Mouse (Mus musculus) lung, embryonic 15.5 days (tissue): ENCODE results near the gene Cpeb4. TPM values are rescaled to one million over a fixed set of nuclear protein-coding genes. Genes with fewer than 3 reads are reported as not detected.
"Not testable (repeated sequence)": the region's sequence is repeated elsewhere in the genome, so short reads cannot be mapped to it uniquely, and the experiment has no call there.

ENCODE experiments used
- ATAC-seq: fragments of 200-750 bp; cut with Nextera tagmentation; 2 replicates; pipeline ENCODE4 v1.8.0; 2017; ENCODE audit warnings: moderate number of reproducible peaks, borderline replicate concordance; ENCODE audit not compliant: low FRiP score, low TSS enrichment; ENCODE audit errors: extremely low read depth
- H3K27ac ChIP-seq: fragments of 300-500 bp; sonication (generic); 2 replicates; pipeline ENCODE4 v1.5.1; 2015; ENCODE audit warnings: moderate library complexity, mild to moderate bottlenecking, inconsistent platforms
- H3K27me3 ChIP-seq: fragments of 300-500 bp; sonication (generic); 2 replicates; pipeline ENCODE4 v1.6.1; 2015; ENCODE audit warnings: inconsistent platforms
- H3K36me3 ChIP-seq: fragments of 300-500 bp; sonication (generic); 2 replicates; pipeline ENCODE4 v1.6.1; 2015; ENCODE audit warnings: inconsistent platforms
- H3K4me1 ChIP-seq: fragments of 300-500 bp; sonication (generic); 2 replicates; pipeline ENCODE4 v1.6.1; 2015; ENCODE audit warnings: inconsistent platforms
- H3K4me2 ChIP-seq: fragments of 300-500 bp; sonication (generic); 2 replicates; pipeline ENCODE4 v1.6.1; 2015; ENCODE audit warnings: inconsistent platforms, mild to moderate bottlenecking, moderate library complexity
- H3K4me3 ChIP-seq: fragments of 300-500 bp; sonication (generic); 2 replicates; pipeline ENCODE4 v1.5.1; 2015; ENCODE audit warnings: mild to moderate bottlenecking, inconsistent platforms
- H3K9ac ChIP-seq: fragments of 300-500 bp; sonication (generic); 2 replicates; pipeline ENCODE4 v1.6.1; 2015; ENCODE audit warnings: inconsistent platforms
- H3K9me3 ChIP-seq: fragments of 300-500 bp; sonication (generic); 2 replicates; pipeline ENCODE4 v1.6.1; 2016; ENCODE audit warnings: inconsistent platforms
- WGBS: fragments of 180-500 bp; shearing (Covaris S2); methylation state at CpG from one replicate; pipeline ENCODE4 v1.1.7; 2015; 5-methylcytosine and 5-hydroxymethylcytosine counted together
- polyA plus RNA-seq: library from polyadenylated mRNA; unstranded; fragments of >200 nt; fragmentation: Nextera tagmentation; extraction: Ambion mirVana; gene quantifications from 2 replicates; pipeline ENCODE4 v1.2.1, GENCODE M21; 2015

Gene Cpeb4
- polyA plus RNA-seq, 1 experiment from 2014 or later = 3.3 TPM

DNA sequence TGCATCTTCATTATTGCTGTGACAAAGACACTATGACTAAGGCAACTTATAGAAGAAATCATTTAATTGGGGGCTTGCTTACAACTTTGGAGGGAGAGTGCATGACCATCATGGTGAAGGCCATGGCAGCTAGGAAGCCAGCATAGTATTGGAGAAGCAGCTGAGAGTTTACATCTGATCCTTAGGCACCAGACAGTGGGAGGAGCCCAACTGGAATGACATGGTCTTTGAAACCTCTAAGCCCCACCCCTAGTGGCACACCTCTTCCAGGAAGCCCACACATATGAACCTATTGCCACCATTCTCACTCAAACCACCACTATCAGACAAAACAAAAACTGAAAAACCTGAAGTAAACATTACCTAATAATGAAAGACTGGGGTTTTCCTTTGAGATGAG is 88.1 kb downstream of the Cpeb4 start:
- no peaks in the 10 kb centered on the region for H3K4me1 ChIP-seq
- H3K36me3 ChIP-seq = no peaks in the 10 kb centered on the region
- no peaks in the 10 kb centered on the region for H3K27me3 ChIP-seq
- no peaks in the 10 kb centered on the region for H3K9me3 ChIP-seq
- H3K27ac ChIP-seq = no peak overlapping the region
- H3K9ac ChIP-seq = no peak overlapping the region
- no peak for ATAC-seq
- no peak overlapping the region for H3K4me3 ChIP-seq
- no peak overlapping the region for H3K4me2 ChIP-seq

DNA sequence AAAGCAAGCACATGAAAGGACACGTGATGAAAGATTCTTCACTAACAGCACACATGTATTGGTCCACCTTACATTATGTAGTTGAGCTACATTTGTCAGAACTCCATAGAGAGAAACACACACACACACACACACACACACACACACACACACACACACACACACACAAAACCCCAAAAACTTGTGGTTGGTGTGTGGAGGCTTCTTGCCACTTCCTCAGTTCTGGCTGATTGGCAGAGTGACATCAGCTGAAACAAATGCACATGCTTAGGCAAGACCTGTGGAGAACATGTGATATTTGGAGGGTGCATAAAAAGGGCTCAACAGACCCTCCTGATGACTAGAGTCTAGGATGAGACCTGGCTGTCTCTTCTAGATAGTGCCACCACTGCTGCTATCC is 92.0 kb downstream of the Cpeb4 start:
- Histone ChIP-seq H3K27me3 (no peaks in the 10 kb centered on the region), H3K4me3 (no peak overlapping the region), H3K27ac (no peak overlapping the region), H3K9me3 (no peaks in the 10 kb centered on the region), H3K9ac (no peak overlapping the region), H3K4me1 (no peaks in the 10 kb centered on the region), H3K4me2 (no peak overlapping the region), H3K36me3 (no peaks in the 10 kb centered on the region)
- no peak for ATAC-seq
- 86% methylated on average over 1 of the region's 1 CpGs for WGBS

DNA sequence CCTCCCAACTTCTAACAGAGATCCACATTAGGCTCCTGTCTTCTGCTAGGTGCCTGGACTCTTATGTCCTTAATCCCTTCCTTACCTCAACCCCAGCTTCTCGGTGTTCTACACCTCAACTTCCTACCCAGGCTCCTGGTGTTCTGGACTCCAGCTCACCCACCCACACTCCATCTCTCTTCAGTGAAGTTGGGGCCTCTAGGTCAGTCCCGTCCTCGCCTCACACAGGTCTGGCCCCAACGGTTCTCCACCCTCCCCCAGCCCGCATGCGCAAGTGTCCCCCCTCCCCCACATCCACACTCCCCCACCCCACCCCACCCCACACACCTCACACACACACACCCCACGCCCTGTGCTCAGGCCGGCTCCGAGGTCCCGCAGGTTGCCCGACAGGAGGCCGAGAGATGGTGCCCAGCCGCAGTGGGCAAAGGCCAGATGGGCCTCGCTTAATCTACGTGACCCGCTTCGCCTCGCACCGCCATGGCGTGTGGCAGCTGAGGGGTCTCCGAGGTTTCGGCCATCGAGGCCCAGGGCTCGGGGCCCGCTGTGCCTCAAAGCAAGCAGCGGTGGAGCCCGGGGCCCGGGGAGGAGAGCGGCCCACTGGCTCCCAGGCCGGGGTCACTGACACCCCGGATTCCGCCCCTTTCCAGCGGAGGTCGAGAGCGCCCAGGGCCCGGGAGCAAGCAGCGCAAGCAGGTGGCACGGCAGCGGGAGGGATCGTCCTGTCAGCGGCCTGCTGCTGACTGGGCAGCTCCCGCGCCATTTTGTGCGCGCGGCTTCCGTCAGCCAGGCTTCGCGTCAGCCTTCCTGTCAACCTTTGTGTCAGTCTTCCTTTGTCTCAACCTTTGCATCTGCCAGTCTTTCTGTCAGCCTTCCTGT is 93.5 kb downstream of the Cpeb4 start, which contains the start of gene 4930524B15Rik:
Gene 4930524B15Rik, plus strand, starts transcription at position 337 of the 879 bp plus-strand sequence.
- H3K36me3 ChIP-seq = no peaks in the 10 kb centered on the region
- no peaks in the 10 kb centered on the region for H3K9me3 ChIP-seq
- H3K4me1 ChIP-seq = no peaks in the 10 kb centered on the region
- no peaks in the 10 kb centered on the region; the same call in 1 of the 2 replicates for H3K27me3 ChIP-seq
- H3K27ac ChIP-seq = no peak within 1 kb of the TSS
- ATAC-seq = peak; percentile 14; the same call in 1 of the 2 replicates
- peak within 1 kb of the TSS; percentile 66 for H3K4me2 ChIP-seq
- H3K9ac ChIP-seq = peak within 1 kb of the TSS; percentile 27
- WGBS = 36% methylated on average over 49 of the region's 49 CpGs
- peak within 1 kb of the TSS; percentile 33 for H3K4me3 ChIP-seq

DNA sequence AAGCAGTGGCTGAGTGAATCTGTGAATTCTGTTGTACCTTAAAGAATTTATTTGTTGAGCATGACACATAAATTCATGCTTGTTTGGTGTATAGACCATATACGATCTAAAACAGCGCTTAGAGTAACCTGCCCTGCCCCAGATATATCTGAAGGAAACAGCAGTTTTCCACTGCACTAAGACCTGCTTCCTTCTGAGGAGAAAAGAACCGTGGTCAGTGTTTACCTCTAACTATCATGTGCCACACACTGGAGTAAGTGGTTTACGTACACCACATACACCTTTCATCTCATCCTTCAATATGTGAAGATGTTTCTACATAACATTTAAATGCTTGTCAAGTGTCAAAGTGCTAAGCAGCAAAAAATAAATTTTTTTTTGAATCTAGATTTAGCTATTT is 102.1 kb downstream of the Cpeb4 start:
- H3K9ac ChIP-seq = no peak overlapping the region
- H3K4me1 ChIP-seq = no peaks in the 10 kb centered on the region
- H3K9me3 ChIP-seq = no peaks in the 10 kb centered on the region
- WGBS = 60% methylated on average over 4 of the region's 4 CpGs
- no peak overlapping the region for H3K4me2 ChIP-seq
- ATAC-seq = no peak
- no peak overlapping the region for H3K4me3 ChIP-seq
- H3K27me3 ChIP-seq = no peaks in the 10 kb centered on the region; the same call in 1 of the 2 replicates
- no peak overlapping the region for H3K27ac ChIP-seq
- H3K36me3 ChIP-seq = no peaks in the 10 kb centered on the region

DNA sequence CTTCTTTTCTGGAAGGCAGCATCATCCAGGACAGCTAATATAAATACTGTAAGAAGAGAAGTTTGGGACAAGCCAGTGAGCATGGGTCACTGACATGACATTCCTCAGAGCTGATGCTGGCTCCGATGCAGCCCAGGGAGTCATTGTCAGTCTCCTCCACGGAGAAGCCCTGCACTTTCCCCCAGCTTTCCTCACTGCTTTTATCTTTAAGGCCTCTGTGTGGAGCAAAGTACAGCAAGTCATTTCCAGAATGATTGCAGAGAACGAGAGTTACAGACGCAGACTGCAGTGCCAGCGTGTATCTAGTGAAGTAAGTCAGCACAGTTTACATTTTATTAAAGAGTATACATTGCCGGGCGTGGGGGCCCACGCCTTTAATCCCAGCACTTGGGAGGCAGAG is 102.8 kb downstream of the Cpeb4 start:
- Histone ChIP-seq H3K9me3 (no peaks in the 10 kb centered on the region), H3K27ac (no peak overlapping the region), H3K27me3 (no peaks in the 10 kb centered on the region), H3K9ac (no peak overlapping the region), H3K4me1 (no peaks in the 10 kb centered on the region), H3K4me2 (no peak overlapping the region), H3K36me3 (no peaks in the 10 kb centered on the region), H3K4me3 (no peak overlapping the region)
- ATAC-seq = no peak
- WGBS = 29% methylated on average over 8 of the region's 8 CpGs

DNA sequence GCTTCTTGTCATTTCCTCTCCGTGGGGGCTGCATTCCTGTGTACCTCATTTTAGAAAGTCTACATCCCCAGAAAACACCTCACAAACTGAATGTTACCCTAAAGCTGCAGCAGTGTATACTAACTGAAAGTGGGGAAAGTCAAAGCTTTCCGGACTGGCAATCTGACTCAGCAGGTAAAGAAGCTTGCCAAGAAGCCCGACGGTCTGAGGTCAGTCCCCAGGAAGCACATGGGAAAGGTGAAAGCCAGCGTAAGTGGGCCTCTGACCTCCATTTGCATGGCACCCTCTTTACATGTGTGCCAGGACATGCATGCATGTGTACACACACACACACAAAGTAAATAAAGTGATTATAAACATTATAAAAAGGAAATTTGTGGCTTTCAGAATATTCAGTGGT is 103.7 kb downstream of the Cpeb4 start:
- no peak overlapping the region for H3K4me3 ChIP-seq
- no peak overlapping the region for H3K9ac ChIP-seq
- no peak overlapping the region for H3K27ac ChIP-seq
- H3K4me2 ChIP-seq = no peak overlapping the region
- H3K9me3 ChIP-seq = no peaks in the 10 kb centered on the region
- no peaks in the 10 kb centered on the region for H3K27me3 ChIP-seq
- H3K36me3 ChIP-seq = no peaks in the 10 kb centered on the region
- H3K4me1 ChIP-seq = no peaks in the 10 kb centered on the region
- ATAC-seq = no peak
- 71% methylated on average over 5 of the region's 5 CpGs for WGBS

DNA sequence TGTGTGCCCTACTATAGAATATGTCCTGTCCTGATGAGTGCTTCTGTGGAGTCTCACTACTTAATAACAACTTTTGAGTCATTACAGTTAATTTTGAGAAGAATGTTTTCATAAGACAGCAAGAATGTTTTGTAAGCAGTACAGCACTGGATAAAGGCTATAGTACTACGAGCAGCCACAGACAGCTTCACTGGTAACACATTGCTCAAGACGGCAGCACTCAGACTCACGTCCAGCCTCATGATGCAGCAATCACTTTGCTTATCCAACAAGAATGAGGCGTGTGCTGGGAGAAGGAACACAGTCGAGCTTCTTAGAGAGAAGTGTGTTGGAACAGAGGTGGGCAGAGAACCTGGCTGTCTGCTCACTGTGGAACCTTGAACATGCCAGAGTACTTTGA is 104.1 kb downstream of the Cpeb4 start:
- Histone ChIP-seq H3K27me3 (no peaks in the 10 kb centered on the region), H3K4me3 (no peak overlapping the region), H3K9me3 (no peaks in the 10 kb centered on the region), H3K36me3 (no peaks in the 10 kb centered on the region), H3K4me1 (no peaks in the 10 kb centered on the region), H3K4me2 (no peak overlapping the region), H3K27ac (no peak overlapping the region), H3K9ac (no peak overlapping the region)
- 36% methylated on average over 5 of the region's 5 CpGs for WGBS
- ATAC-seq = no peak

DNA sequence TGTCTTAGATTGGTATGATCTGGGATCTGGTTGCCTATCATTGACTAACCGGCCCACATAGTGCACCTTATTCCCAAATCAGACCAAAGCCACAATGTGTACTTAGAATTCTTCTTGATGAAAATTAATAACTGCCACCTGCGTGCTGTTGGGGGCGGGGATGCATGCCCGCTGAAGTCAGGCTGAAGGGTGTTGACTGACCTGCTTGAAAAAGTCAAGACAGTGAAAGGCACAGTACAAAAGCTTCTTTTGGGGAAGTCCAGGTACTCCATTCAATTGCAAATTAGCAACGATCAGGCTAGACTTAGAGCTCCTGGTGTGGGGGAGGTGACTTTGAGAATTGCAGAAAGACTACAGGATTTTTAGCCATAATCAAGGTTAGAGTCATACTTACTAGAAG is 108.1 kb downstream of the Cpeb4 start:
- not testable (repeated sequence) for H3K36me3 ChIP-seq, H3K27me3 ChIP-seq, H3K27ac ChIP-seq, H3K9me3 ChIP-seq, H3K4me3 ChIP-seq, ATAC-seq, H3K9ac ChIP-seq, H3K4me1 ChIP-seq, H3K4me2 ChIP-seq
- WGBS = 88% methylated on average over 5 of the region's 5 CpGs

DNA sequence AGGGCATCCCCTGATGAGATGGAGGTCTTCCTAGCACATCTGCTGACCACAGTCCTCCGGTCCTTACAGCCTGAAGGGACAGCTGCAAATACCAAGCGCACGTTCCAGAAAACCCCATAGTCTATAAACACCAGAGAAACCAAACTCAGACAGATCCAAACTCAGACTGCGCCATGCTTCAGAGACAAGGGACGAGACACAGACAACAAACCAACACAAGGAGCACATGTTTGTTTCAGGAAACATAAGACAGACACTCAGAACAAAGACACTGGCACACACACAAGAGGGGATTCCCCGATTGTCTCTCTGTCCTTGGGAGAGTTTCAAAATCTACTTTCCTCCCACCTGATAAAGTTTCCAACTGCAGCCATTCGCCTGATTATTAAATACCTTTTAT is 109.8 kb downstream of the Cpeb4 start:
- Histone ChIP-seq H3K4me2 (no peak overlapping the region), H3K9me3 (no peaks in the 10 kb centered on the region), H3K27me3 (no peaks in the 10 kb centered on the region), H3K27ac (no peak overlapping the region), H3K4me3 (no peak overlapping the region), H3K36me3 (no peaks in the 10 kb centered on the region), H3K4me1 (no peaks in the 10 kb centered on the region), H3K9ac (no peak overlapping the region)
- 81% methylated on average over 7 of the region's 7 CpGs for WGBS
- no peak for ATAC-seq

DNA sequence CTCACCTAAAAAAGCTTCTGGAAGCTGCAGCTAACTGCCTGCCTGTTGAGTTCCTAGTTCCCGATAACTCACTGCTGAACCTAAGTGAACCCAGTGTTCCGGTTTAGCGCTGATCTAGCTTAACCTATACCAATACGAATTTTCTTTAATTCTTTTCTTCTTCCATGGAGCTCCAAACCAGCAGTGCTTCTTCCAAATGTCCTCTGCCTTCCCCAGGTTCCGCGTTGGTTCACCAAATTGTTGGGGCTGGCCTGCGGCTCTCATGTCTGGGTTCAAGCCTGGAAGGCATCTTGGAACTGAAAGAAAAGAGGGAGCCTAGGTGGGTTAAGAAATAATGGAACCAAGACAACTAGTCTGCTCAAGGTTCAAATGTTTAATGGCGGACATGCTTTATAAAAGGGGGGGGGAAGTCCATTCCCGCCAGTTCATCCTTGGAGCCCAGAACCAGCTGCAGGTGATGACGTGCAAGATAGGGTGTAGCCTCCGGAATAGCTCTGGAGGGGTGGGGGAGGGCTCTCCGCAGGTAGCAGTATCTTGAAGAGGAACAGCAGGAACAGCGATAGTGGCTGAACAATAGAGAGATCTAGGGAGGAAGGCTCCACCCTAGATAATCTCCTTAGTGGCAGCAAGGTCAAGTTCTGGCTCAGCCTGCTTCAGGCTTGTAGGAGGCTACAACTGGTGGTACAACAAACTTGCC is 110.4 kb downstream of the Cpeb4 start:
- H3K27me3 ChIP-seq, H3K9me3 ChIP-seq, H3K4me2 ChIP-seq, H3K4me3 ChIP-seq, H3K4me1 ChIP-seq, H3K27ac ChIP-seq, H3K9ac ChIP-seq, H3K36me3 ChIP-seq, ATAC-seq: not testable (repeated sequence)
- WGBS = 81% methylated on average over 13 of the region's 13 CpGs

DNA sequence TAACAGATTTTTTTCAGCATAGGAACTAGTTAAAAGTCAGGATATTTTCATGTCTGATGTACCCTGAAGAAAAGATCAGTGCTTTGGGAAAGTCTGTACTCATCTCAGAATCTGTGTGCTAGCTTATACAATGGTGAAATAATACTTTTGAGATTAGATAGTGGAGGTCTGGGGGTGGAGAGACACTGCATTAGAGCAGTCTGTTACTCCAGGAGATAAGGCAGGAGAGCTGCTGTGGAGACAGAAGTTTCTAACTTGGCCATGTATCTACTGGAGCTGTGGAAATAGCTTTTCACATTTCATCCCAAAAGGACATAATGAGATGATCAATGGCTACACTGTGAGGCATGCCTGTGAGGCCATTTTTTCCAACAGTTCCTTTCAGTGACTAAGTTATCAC is 111.2 kb downstream of the Cpeb4 start:
- no peak for ATAC-seq
- Histone ChIP-seq H3K36me3 (no peaks in the 10 kb centered on the region), H3K4me2 (no peak overlapping the region), H3K4me1 (no peaks in the 10 kb centered on the region), H3K9me3 (no peaks in the 10 kb centered on the region), H3K27ac (no peak overlapping the region), H3K9ac (no peak overlapping the region), H3K4me3 (no peak overlapping the region), H3K27me3 (no peaks in the 10 kb centered on the region)

DNA sequence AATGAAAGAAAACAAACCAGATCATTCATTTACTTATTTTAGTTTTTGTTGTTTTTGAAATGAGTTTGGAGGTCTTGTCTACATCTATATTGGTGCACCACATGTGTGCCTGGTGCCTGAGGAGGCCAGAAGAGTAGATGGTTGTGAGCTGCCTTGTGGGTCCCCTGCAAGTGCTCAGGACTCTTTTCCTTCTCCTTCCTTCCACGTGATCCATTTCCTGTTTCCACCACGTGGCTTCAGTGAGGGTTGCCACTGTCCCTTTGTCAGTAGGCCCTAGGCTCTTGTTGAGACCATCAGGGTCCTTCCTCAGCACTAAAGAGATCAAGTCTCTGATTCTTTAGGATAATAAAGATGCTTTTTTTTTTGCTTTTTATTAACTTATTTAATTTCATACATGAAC is 112.8 kb downstream of the Cpeb4 start:
- Histone ChIP-seq H3K27ac (no peak overlapping the region), H3K36me3 (no peaks in the 10 kb centered on the region), H3K4me1 (no peaks in the 10 kb centered on the region), H3K4me2 (no peak overlapping the region), H3K4me3 (no peak overlapping the region), H3K9ac (no peak overlapping the region), H3K27me3 (no peaks in the 10 kb centered on the region), H3K9me3 (no peaks in the 10 kb centered on the region)
- no peak for ATAC-seq
- 45% methylated on average over 2 of the region's 2 CpGs for WGBS
